Mouse (Mus musculus) thymus, postnatal 0 days (tissue): ENCODE data around the gene Pot1b. TPM values are rescaled to one million over a fixed set of nuclear protein-coding genes. Genes with fewer than 3 reads are reported as not detected.

Experiments used
- DNase-seq: peaks from one replicate; pipeline ENCODE4 v3.0.0-alpha.2; 2015; ENCODE audit warnings: low spot score
- polyA plus RNA-seq: library from polyadenylated mRNA; unstranded; fragments of >200 nt; fragmentation: Nextera tagmentation; extraction: Ambion mirVana; gene quantifications from 2 replicates; pipeline ENCODE4 v1.2.1, GENCODE M21; 2015

The Pot1b gene
- 9.0 and 9.9 TPM in 2 replicates for polyA plus RNA-seq

DNA sequence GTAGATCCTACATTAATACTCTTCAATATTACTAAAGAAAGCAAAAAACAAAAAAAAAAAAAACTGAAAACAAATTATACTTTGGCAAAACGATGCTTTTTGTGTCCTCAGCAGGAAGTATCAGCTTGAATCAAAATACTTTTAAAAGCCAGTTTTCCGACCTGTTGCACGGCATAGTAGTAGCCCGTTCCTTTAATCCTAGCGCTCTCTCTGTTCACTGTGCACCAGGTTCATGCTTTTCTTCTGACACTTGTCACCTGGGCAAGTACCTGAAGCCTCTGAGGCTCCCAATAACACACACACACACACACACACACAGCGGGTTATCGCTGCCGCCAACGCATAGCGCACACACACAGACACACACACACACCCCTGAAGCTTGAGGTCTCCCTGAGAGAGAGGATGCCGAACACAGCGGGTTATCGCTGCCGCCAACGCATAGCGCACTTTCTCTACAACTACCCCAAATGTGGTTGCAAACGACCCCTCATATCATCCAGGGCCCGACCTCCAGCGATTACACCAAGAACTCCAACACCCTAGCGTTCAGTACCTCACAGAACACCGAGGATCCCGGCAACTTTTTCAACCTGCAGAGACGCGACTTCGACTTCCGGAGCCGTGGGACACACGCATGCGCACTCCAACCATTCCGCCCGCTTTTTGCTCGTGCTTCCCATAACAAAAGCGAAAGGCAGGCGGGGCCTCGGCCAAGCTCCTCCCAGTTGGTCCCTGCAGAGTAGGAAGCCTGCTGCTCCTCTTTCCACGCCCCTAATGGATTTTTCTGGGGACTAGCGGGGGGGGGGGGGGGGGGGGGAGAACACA, at the start of gene Pot1b:
Pot1b (minus strand) TSS at position 645 of the 828 bp plus-strand sequence.
- DNase-seq, result peak; percentile 96

DNA sequence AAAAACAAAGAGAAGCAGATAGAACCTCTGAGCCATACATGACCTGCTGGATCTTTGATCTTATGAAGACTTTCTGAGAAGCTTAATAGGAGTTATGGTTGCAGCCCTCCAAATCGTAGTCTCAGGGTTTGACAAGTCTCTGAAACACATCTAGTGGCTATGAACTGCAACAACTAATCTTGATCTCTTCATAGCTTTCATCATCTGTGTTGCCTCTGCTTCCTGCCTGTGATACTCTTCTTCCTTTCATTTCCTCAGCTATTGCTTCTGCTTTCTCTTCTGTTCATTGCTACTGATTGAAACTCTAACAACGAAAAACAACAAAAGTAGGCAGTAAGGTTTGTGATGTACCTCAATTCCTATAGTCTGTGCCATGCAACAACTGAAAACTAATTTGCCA, 38.7 kb upstream of the Pot1b start:
- DNase-seq, result no peak

- no peak for DNase-seq
Measured at GRCm38 (mm10) chr17:55749786-55750185, 37.4 kb upstream of the Pot1b start, which contains the start of gene Adgre4. Gene Adgre4, plus strand, starts transcription at chr17:55749984.

GRCm38 (mm10) chr17:55736675-55737074, 24.2 kb upstream of the Pot1b start:
- no peak for DNase-seq

DNA sequence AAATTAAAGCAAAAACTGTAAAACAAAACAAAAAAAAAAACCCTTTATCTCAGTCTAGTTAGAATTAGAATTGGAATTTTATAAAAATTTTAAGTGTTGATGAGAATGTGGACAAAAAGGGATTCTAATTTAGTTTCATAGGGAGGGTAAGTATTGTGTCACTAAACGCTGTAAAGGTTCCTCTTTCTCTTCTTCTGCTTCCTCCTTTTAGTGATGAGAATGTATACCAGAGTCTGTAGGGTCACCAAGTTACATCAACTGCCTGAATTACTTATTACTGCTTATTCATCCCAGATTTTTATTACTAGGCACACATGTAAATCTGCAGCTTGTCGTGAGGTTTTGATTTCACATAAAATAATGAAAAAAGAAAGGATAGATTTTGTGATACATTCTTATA, 13.8 kb upstream of the Pot1b start:
- no peak for DNase-seq

DNA sequence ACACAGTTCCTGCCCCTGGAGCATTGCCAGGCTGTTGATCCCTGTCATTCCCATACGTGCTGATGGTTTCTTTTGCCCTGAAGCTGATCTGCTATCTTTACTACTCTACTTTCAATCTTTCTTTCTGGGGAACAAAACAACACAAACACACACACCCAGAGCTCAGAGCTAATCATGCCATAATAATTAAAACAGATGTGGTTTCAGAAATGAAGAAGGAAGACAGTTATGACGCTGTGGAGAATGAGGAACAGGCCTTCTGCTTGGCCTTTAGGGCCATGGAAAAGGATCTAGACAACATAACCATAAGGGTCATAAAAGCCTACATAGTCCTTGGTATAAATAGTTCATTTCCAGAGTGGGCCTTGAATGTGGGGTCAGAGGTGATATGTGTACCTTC, 9.8 kb upstream of the Pot1b start:
- no peak for DNase-seq

DNA sequence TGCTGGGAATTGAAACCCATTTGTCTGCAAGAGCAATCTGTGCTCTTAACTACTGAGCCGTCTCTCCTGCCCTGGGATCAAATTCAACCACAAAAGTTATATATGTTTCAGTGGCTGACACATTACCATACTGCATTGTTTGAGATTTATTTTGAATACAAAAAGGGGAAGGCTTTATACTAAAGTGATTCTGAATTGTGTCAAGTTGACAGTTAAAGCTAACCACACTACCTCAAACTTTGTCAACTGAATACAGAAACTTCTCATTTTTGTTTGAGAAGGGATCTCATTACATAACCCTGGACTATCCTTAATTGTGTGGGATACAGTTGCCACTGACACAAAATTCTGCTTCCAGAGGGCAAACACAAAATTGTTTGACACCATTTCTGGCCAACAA, 8.8 kb upstream of the Pot1b start:
- no peak for DNase-seq

DNA sequence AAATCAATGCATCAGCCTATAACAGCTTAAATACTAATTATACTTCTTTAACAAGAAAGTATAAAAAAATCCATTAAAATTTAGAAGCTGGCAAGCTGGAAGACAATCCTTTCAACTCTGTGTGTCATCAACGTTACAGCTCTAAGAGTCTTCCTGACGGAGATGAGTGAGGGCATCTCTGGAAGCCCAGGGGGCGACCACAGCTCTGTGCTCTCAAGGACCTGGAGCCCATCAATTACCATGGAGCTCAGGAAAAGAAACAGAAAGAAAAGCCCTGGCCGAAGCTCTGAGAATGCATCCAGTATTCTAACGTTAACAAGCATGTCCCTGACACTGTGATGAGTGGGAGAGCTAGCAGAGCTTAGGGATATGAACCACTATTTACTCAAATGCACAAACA, 9.6 kb downstream of the Pot1b start:
- DNase-seq, result no peak

GRCm38 (mm10) chr17:55702161-55702820, 10.1 kb downstream of the Pot1b start:
- DNase-seq, result peak; percentile 80

DNA sequence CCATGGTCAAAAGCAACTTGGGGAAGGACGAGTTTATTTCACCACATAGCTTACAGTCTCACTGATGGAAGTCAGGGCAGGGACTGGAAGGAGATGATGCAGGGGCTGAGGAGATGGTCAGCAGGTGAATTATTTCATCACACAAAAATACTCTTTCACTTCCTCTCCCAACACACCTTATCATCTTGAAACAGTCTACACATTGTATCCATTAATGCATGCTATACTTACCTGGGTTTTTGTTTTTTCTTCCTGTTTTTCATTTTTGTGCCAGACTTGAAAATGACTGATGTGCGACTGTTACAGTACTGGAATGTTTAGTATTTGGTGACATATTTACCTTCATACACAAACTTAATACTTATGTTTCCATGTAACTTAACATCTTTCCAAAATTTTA, 13.0 kb downstream of the Pot1b start:
- DNase-seq, result no peak

DNA sequence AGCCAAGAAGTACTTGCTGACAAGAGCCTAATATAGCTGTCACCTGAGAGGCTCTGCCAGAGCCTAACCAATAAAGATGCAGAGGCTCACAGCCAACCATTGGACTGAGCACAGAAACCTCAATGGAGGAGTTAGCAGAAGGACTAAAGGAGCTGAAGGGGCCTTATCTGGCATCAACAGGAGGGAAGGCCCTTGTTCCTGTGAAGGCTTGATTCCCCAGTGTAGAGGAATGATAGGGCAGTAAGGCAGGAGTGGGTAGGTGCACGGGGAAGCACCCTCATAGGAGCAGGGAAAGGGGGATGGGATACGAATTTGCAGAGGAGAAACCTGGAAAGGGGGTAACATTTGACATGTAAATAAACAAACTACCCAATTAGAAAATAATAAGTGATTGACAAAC, 51.3 kb downstream of the Pot1b start:
- DNase-seq, result no peak

GRCm38 (mm10) chr17:55625092-55625491, 87.3 kb downstream of the Pot1b start, which contains the start of gene Vmn2r118:
Gene Vmn2r118, minus strand, starts transcription at chr17:55625192.
- DNase-seq, result no peak

Other genes with a start within 250 kb of the Pot1b start
- gene Vmn2r118, start 87.4 kb downstream of the Pot1b start, polyA plus RNA-seq, result not detected in 2 replicates
- 1.1 and 1.2 TPM in 2 replicates for gene Adgre4, start 37.4 kb upstream of the Pot1b start, polyA plus RNA-seq
- gene Zfp119a, start 166.3 kb upstream of the Pot1b start, polyA plus RNA-seq, result 6.5 and 7.2 TPM in 2 replicates
- gene Zfp959, start 179.5 kb upstream of the Pot1b start, polyA plus RNA-seq, result 12.1 and 16.9 TPM in 2 replicates
- 5.6 and 6.0 TPM in 2 replicates for gene Zfp119b, start 236.9 kb upstream of the Pot1b start, polyA plus RNA-seq
- 5.2 and 6.1 TPM in 2 replicates for gene Ebi3, start 240.0 kb upstream of the Pot1b start, polyA plus RNA-seq
- 32.0 and 32.1 TPM in 2 replicates for gene Yju2, start 246.5 kb upstream of the Pot1b start, polyA plus RNA-seq